Mouse (Mus musculus) limb, embryonic 15.5 days (tissue): ENCODE results near the gene Ap1s1. TPM values are rescaled to one million over a fixed set of nuclear protein-coding genes. Genes with fewer than 3 reads are reported as not detected.

ENCODE experiments used
- ATAC-seq: fragments of 200-750 bp; cut with Nextera tagmentation; 2 replicates; pipeline ENCODE4 v1.8.0; 2017; ENCODE audit warnings: low read depth, moderate TSS enrichment; ENCODE audit not compliant: insufficient number of reproducible peaks, low FRiP score, low TSS enrichment
- H3K27ac ChIP-seq: fragments of 300-500 bp; sonication (generic); 2 replicates; pipeline ENCODE4 v1.5.1; 2015; ENCODE audit warnings: moderate library complexity, mild to moderate bottlenecking, inconsistent platforms
- H3K27me3 ChIP-seq: fragments of 300-500 bp; sonication (generic); 2 replicates; pipeline ENCODE4 v1.6.1; 2015; ENCODE audit warnings: inconsistent platforms
- H3K36me3 ChIP-seq: fragments of 300-500 bp; sonication (generic); 2 replicates; pipeline ENCODE4 v1.6.1; 2015; ENCODE audit warnings: inconsistent platforms
- H3K4me1 ChIP-seq: fragments of 300-500 bp; sonication (generic); 2 replicates; pipeline ENCODE4 v1.6.1; 2015; ENCODE audit warnings: inconsistent platforms
- H3K4me2 ChIP-seq: fragments of 300-500 bp; sonication (generic); 2 replicates; pipeline ENCODE4 v1.6.1; 2015; ENCODE audit warnings: mild to moderate bottlenecking, inconsistent platforms
- H3K4me3 ChIP-seq: fragments of 300-500 bp; sonication (generic); 2 replicates; pipeline ENCODE4 v1.5.1; 2015; ENCODE audit warnings: mild to moderate bottlenecking, inconsistent platforms
- H3K9ac ChIP-seq: fragments of 300-500 bp; sonication (generic); 2 replicates; pipeline ENCODE4 v1.6.1; 2015; ENCODE audit warnings: inconsistent platforms
- H3K9me3 ChIP-seq: fragments of 300-500 bp; sonication (generic); 2 replicates; pipeline ENCODE4 v1.6.1; 2016; ENCODE audit warnings: inconsistent platforms
- WGBS: fragments of 180-500 bp; shearing (Covaris S2); methylation state at CpG from one replicate; pipeline ENCODE4 v1.1.7; 2015; 5-methylcytosine and 5-hydroxymethylcytosine counted together
- polyA plus RNA-seq: library from polyadenylated mRNA; unstranded; fragments of >200 nt; fragmentation: Nextera tagmentation; extraction: Ambion mirVana; gene quantifications from 2 replicates; pipeline ENCODE4 v1.2.1, GENCODE M21; 2015

The Ap1s1 gene
- polyA plus RNA-seq: 161 and 178 TPM in 2 replicates

- Histone ChIP-seq H3K4me1 (peaks cover 13% of the 10 kb centered on the region), H3K4me2 (peak within 1 kb of the TSS; percentile 80), H3K4me3 (peak within 1 kb of the TSS; percentile 77), H3K27ac (peak within 1 kb of the TSS; percentile 82), H3K36me3 (peaks cover 20% of the 10 kb centered on the region), H3K27me3 (no peaks in the 10 kb centered on the region), H3K9ac (peak within 1 kb of the TSS; percentile 54), H3K9me3 (no peaks in the 10 kb centered on the region)
- WGBS: under 1% methylated on average over 48 of the region's 48 CpGs
- ATAC-seq: peak; percentile 91
These were observed at the start of gene Ap1s1 for GRCm38 (mm10) chr5:137045402-137046323. Gene Ap1s1 (minus strand): TSS chr5:137046135.

- no peak for ATAC-seq
- Histone ChIP-seq H3K4me2 (no peak overlapping the region), H3K9ac (no peak overlapping the region), H3K9me3 (no peaks in the 10 kb centered on the region), H3K36me3 (no peaks in the 10 kb centered on the region), H3K27ac (no peak overlapping the region), H3K4me3 (no peak overlapping the region), H3K4me1 (peaks cover 3% of the 10 kb centered on the region), H3K27me3 (no peaks in the 10 kb centered on the region)
- WGBS: 82% methylated on average over 10 of the region's 10 CpGs
These were observed 49.2 kb upstream of the Ap1s1 start for GRCm38 (mm10) chr5:137095135-137095534.

- Histone ChIP-seq H3K27me3 (no peaks in the 10 kb centered on the region), H3K4me3 (no peak overlapping the region), H3K36me3 (no peaks in the 10 kb centered on the region), H3K27ac (no peak overlapping the region), H3K9me3 (no peaks in the 10 kb centered on the region), H3K4me2 (no peak overlapping the region), H3K9ac (no peak overlapping the region), H3K4me1 (peaks cover 3% of the 10 kb centered on the region)
- 75% methylated on average over 9 of the region's 9 CpGs for WGBS
- ATAC-seq: no peak
These were observed 47.8 kb upstream of the Ap1s1 start for GRCm38 (mm10) chr5:137093720-137094119.

- no peak for ATAC-seq
- H3K9me3 ChIP-seq: no peaks in the 10 kb centered on the region
- H3K27me3 ChIP-seq: no peaks in the 10 kb centered on the region
- 50% methylated on average over 6 of the region's 6 CpGs for whole genome bisulfite sequencing
- H3K4me1 ChIP-seq: peaks cover 3% of the 10 kb centered on the region
- peak overlapping the region; percentile 18; the same call in 1 of the 2 replicates for H3K27ac ChIP-seq
- H3K4me2 ChIP-seq: no peak overlapping the region
- no peaks in the 10 kb centered on the region for H3K36me3 ChIP-seq
- no peak overlapping the region for H3K4me3 ChIP-seq
- no peak overlapping the region for H3K9ac ChIP-seq
These were observed 45.6 kb upstream of the Ap1s1 start for GRCm38 (mm10) chr5:137091560-137091959.

GRCm38 (mm10) chr5:137090870-137091269 lies 44.9 kb upstream of the Ap1s1 start:
- Histone ChIP-seq H3K9me3 (no peaks in the 10 kb centered on the region), H3K27ac (no peak overlapping the region), H3K4me2 (no peak overlapping the region), H3K36me3 (no peaks in the 10 kb centered on the region), H3K4me1 (peaks cover 2% of the 10 kb centered on the region), H3K27me3 (no peaks in the 10 kb centered on the region), H3K4me3 (no peak overlapping the region), H3K9ac (no peak overlapping the region)
- ATAC-seq: no peak
- 65% methylated on average over 10 of the region's 10 CpGs for WGBS

- Histone ChIP-seq H3K9me3 (no peaks in the 10 kb centered on the region), H3K4me3 (no peak overlapping the region), H3K4me2 (no peak overlapping the region), H3K27ac (no peak overlapping the region), H3K4me1 (no peaks in the 10 kb centered on the region; the same call in none of the 2 replicates), H3K36me3 (no peaks in the 10 kb centered on the region), H3K27me3 (no peaks in the 10 kb centered on the region), H3K9ac (no peak overlapping the region)
- no peak for ATAC-seq
- 85% methylated on average over 8 of the region's 8 CpGs for WGBS
These were observed 41.5 kb upstream of the Ap1s1 start for GRCm38 (mm10) chr5:137087410-137087809.

- Histone ChIP-seq H3K9me3 (no peaks in the 10 kb centered on the region), H3K27ac (no peak overlapping the region), H3K27me3 (no peaks in the 10 kb centered on the region), H3K4me2 (no peak overlapping the region), H3K4me3 (no peak overlapping the region), H3K4me1 (no peaks in the 10 kb centered on the region), H3K36me3 (no peaks in the 10 kb centered on the region), H3K9ac (no peak overlapping the region)
- 73% methylated on average over 3 of the region's 3 CpGs for WGBS
- ATAC-seq: no peak
These were observed 39.8 kb upstream of the Ap1s1 start for GRCm38 (mm10) chr5:137085731-137086130.

GRCm38 (mm10) chr5:137085021-137085420 lies 39.1 kb upstream of the Ap1s1 start:
- Histone ChIP-seq H3K9ac (no peak overlapping the region), H3K4me2 (no peak overlapping the region), H3K4me3 (no peak overlapping the region), H3K27me3 (no peaks in the 10 kb centered on the region), H3K9me3 (no peaks in the 10 kb centered on the region), H3K36me3 (no peaks in the 10 kb centered on the region), H3K4me1 (no peaks in the 10 kb centered on the region), H3K27ac (no peak overlapping the region)
- WGBS: 80% methylated on average over 6 of the region's 6 CpGs
- no peak for ATAC-seq

GRCm38 (mm10) chr5:137083051-137083450 lies 37.1 kb upstream of the Ap1s1 start:
- no peak for ATAC-seq
- H3K9ac ChIP-seq: no peak overlapping the region
- no peaks in the 10 kb centered on the region for H3K27me3 ChIP-seq
- 72% methylated on average over 4 of the region's 4 CpGs for WGBS
- H3K4me1 ChIP-seq: 0 out of 2 replicates have a peak, but pooled peaks cover 4% of the 10 kb centered on the region
- H3K36me3 ChIP-seq: no peaks in the 10 kb centered on the region
- no peak overlapping the region for H3K27ac ChIP-seq
- no peaks in the 10 kb centered on the region for H3K9me3 ChIP-seq
- no peak overlapping the region for H3K4me2 ChIP-seq
- no peak overlapping the region for H3K4me3 ChIP-seq

- ATAC-seq: no peak
- no peak overlapping the region for H3K4me3 ChIP-seq
- H3K9me3 ChIP-seq: no peaks in the 10 kb centered on the region
- H3K27ac ChIP-seq: no peak overlapping the region
- 0 out of 2 replicates have a peak, but pooled peaks cover 4% of the 10 kb centered on the region for H3K4me1 ChIP-seq
- WGBS: 41% methylated on average over 5 of the region's 5 CpGs
- H3K9ac ChIP-seq: no peak overlapping the region
- no peaks in the 10 kb centered on the region for H3K27me3 ChIP-seq
- no peak overlapping the region for H3K4me2 ChIP-seq
- no peaks in the 10 kb centered on the region for H3K36me3 ChIP-seq
These were observed 33.9 kb upstream of the Ap1s1 start for GRCm38 (mm10) chr5:137079849-137080248.

- Histone ChIP-seq H3K27ac (no peak overlapping the region), H3K9me3 (no peaks in the 10 kb centered on the region), H3K9ac (no peak overlapping the region), H3K36me3 (no peaks in the 10 kb centered on the region), H3K4me1 (peaks cover 9% of the 10 kb centered on the region; the same call in 1 of the 2 replicates), H3K4me2 (no peak overlapping the region), H3K27me3 (no peaks in the 10 kb centered on the region), H3K4me3 (no peak overlapping the region)
- no peak for ATAC-seq
- 31% methylated on average over 6 of the region's 6 CpGs for WGBS
These were observed 32.7 kb upstream of the Ap1s1 start for GRCm38 (mm10) chr5:137078616-137079015.

GRCm38 (mm10) chr5:137078041-137078440 lies 32.1 kb upstream of the Ap1s1 start:
- Histone ChIP-seq H3K9ac (no peak overlapping the region), H3K4me1 (peaks cover 9% of the 10 kb centered on the region; the same call in 1 of the 2 replicates), H3K27ac (no peak overlapping the region), H3K9me3 (no peaks in the 10 kb centered on the region), H3K27me3 (no peaks in the 10 kb centered on the region), H3K4me3 (no peak overlapping the region), H3K36me3 (no peaks in the 10 kb centered on the region), H3K4me2 (no peak overlapping the region)
- 85% methylated on average over 14 of the region's 14 CpGs for WGBS
- no peak for ATAC-seq
